ENCODE assay signal across 8 mouse cellular contexts in genomic region chr11:69062194-69062760, GRCm38 (mm10). TPM values are rescaled to one million over a fixed set of nuclear protein-coding genes. Genes with fewer than 3 reads are reported as not detected.
DNase-seq lines count a peak whose midpoint lies in the region; ATAC-seq lines count a peak whose summit lies in the region.

No protein-coding gene starts in this region.

- peak overlapping the region; percentile 90 for H3K4me3 ChIP-seq in limb, embryonic 13.5 days
- H3K4me3 ChIP-seq in midbrain, embryonic 16.5 days (ENCODE audit: low read depth, low read length): peak overlapping the region; percentile 63
- peak overlapping the region; percentile 88 for H3K4me3 ChIP-seq in stomach, embryonic 14.5 days (ENCODE audit: low read depth, low read length)

- H3K27me3 ChIP-seq in limb, embryonic 13.5 days: no peaks in the 10 kb centered on the region
- no peaks in the 10 kb centered on the region for H3K27me3 ChIP-seq in midbrain, embryonic 16.5 days (ENCODE audit: control insufficient read depth, insufficient read depth, low read depth, low read length)
- no peaks in the 10 kb centered on the region for H3K27me3 ChIP-seq in stomach, embryonic 14.5 days (ENCODE audit: control insufficient read depth, insufficient read depth, low read length)

- WGBS in limb, embryonic 13.5 days: under 1% methylated on average over 17 of the region's 17 CpGs
- under 1% methylated on average over 17 of the region's 17 CpGs for WGBS in midbrain, embryonic 16.5 days
- 1% methylated on average over 17 of the region's 17 CpGs for WGBS in stomach, embryonic 14.5 days

- peak; percentile 38 to 67 for DNase-seq in frontal cortex, postnatal 10 days (ENCODE audit: low spot score in 2 of 2)
- peak; percentile 48 to 73 for DNase-seq in cerebellum, postnatal 4 days (ENCODE audit: low spot score in 2 of 2)
- DNase-seq in heart, adult 11 months: peak; percentile 96
- DNase-seq in kidney, adult 11 months: peak; percentile 70

- peaks cover 44% of the 10 kb centered on the region for H3K4me1 ChIP-seq in limb, embryonic 13.5 days
- H3K4me1 ChIP-seq in midbrain, embryonic 16.5 days (ENCODE audit: control insufficient read depth, insufficient read depth, low read length): peaks cover 39% of the 10 kb centered on the region
- H3K4me1 ChIP-seq in stomach, embryonic 14.5 days (ENCODE audit: control insufficient read depth, insufficient read depth, low read length): peaks cover 15% of the 10 kb centered on the region

- no peak overlapping the region for H3K27ac ChIP-seq in limb, embryonic 13.5 days
- H3K27ac ChIP-seq in midbrain, embryonic 16.5 days (ENCODE audit: low read length): peak overlapping the region; percentile 54
- H3K27ac ChIP-seq in stomach, embryonic 14.5 days (ENCODE audit: low read length): no peak overlapping the region

- H3K9me3 ChIP-seq in limb, embryonic 13.5 days: no peaks in the 10 kb centered on the region
- no peaks in the 10 kb centered on the region for H3K9me3 ChIP-seq in midbrain, embryonic 16.5 days (replicated peaks; ENCODE audit: control insufficient read depth, low read length, poor library complexity, severe bottlenecking)
- H3K9me3 ChIP-seq in stomach, embryonic 14.5 days (ENCODE audit: control insufficient read depth, low read depth, low read length): no peaks in the 10 kb centered on the region

- ATAC-seq in frontal cortex, adult (ENCODE audit: low TSS enrichment): no peak
- no peak for ATAC-seq in limb, embryonic 13.5 days (ENCODE audit: low FRiP score, low read depth)
- ATAC-seq in midbrain, embryonic 16.5 days: no peak
- ATAC-seq in stomach, embryonic 14.5 days (ENCODE audit: insufficient number of reproducible peaks, insufficient read depth, low FRiP score, low read depth): no peak

- H3K4me2 ChIP-seq in limb, embryonic 13.5 days (replicated peaks): peak overlapping the region; percentile 95
- H3K4me2 ChIP-seq in midbrain, embryonic 16.5 days (ENCODE audit: low read length): peak overlapping the region; percentile 80
- peak overlapping the region; percentile 94 for H3K4me2 ChIP-seq in stomach, embryonic 14.5 days (replicated peaks; ENCODE audit: low read depth, low read length)

- H3K9ac ChIP-seq in limb, embryonic 13.5 days: no peak overlapping the region
- no peak overlapping the region for H3K9ac ChIP-seq in midbrain, embryonic 16.5 days (ENCODE audit: low read depth, low read length)
- H3K9ac ChIP-seq in stomach, embryonic 14.5 days (replicated peaks; ENCODE audit: low read depth, low read length): no peak overlapping the region

- H3K36me3 ChIP-seq in limb, embryonic 13.5 days: no peaks in the 10 kb centered on the region
- H3K36me3 ChIP-seq in midbrain, embryonic 16.5 days (ENCODE audit: control insufficient read depth, insufficient read depth, low read length): no peaks in the 10 kb centered on the region
- H3K36me3 ChIP-seq in stomach, embryonic 14.5 days (ENCODE audit: control insufficient read depth, insufficient read depth, low read length): no peaks in the 10 kb centered on the region

RNA-seq across cellular contexts. Expression of gene Borcs6, which starts 2.8 kb away (rescaled TPM):
- 9.5 and 9.6 TPM in 2 replicates for polyA plus RNA-seq in limb, embryonic 13.5 days (2015; fragmentation: Nextera tagmentation; extraction: Ambion mirVana)
- polyA plus RNA-seq in midbrain, embryonic 16.5 days (2015; fragmentation: Nextera tagmentation; extraction: Ambion mirVana): 15.7 and 20.4 TPM in 2 replicates
- polyA plus RNA-seq in stomach, embryonic 14.5 days (2014; fragmentation: Nextera tagmentation; extraction: Ambion mirVana): 9.2 and 11.0 TPM in 2 replicates

RNA-seq across cellular contexts. Expression of gene Tmem107, which starts 8.3 kb away (rescaled TPM):
- polyA plus RNA-seq in limb, embryonic 13.5 days (2015; fragmentation: Nextera tagmentation; extraction: Ambion mirVana): 46.4 and 52.0 TPM in 2 replicates
- 41.2 and 44.0 TPM in 2 replicates for polyA plus RNA-seq in midbrain, embryonic 16.5 days (2015; fragmentation: Nextera tagmentation; extraction: Ambion mirVana)
- 59.4 and 59.8 TPM in 2 replicates for polyA plus RNA-seq in stomach, embryonic 14.5 days (2014; fragmentation: Nextera tagmentation; extraction: Ambion mirVana)

RNA-seq across cellular contexts. Expression of gene Aurkb, which starts 16.8 kb away (rescaled TPM):
- 140 and 141 TPM in 2 replicates for polyA plus RNA-seq in limb, embryonic 13.5 days (2015; fragmentation: Nextera tagmentation; extraction: Ambion mirVana)
- polyA plus RNA-seq in midbrain, embryonic 16.5 days (2015; fragmentation: Nextera tagmentation; extraction: Ambion mirVana): 12.6 and 15.4 TPM in 2 replicates
- 147 and 153 TPM in 2 replicates for polyA plus RNA-seq in stomach, embryonic 14.5 days (2014; fragmentation: Nextera tagmentation; extraction: Ambion mirVana)

RNA-seq across cellular contexts. Expression of gene Vamp2, which starts 26.0 kb away (rescaled TPM):
- 82.8 and 88.6 TPM in 2 replicates for polyA plus RNA-seq in limb, embryonic 13.5 days (2015; fragmentation: Nextera tagmentation; extraction: Ambion mirVana)
- 335 and 438 TPM in 2 replicates for polyA plus RNA-seq in midbrain, embryonic 16.5 days (2015; fragmentation: Nextera tagmentation; extraction: Ambion mirVana)
- 104 and 107 TPM in 2 replicates for polyA plus RNA-seq in stomach, embryonic 14.5 days (2014; fragmentation: Nextera tagmentation; extraction: Ambion mirVana)

RNA-seq across cellular contexts. Expression of gene Per1, which starts 32.7 kb away (rescaled TPM):
- 9.3 and 12.0 TPM in 2 replicates for polyA plus RNA-seq in limb, embryonic 13.5 days (2015; fragmentation: Nextera tagmentation; extraction: Ambion mirVana)
- 12.4 TPM in 2 replicates for polyA plus RNA-seq in midbrain, embryonic 16.5 days (2015; fragmentation: Nextera tagmentation; extraction: Ambion mirVana)
- polyA plus RNA-seq in stomach, embryonic 14.5 days (2014; fragmentation: Nextera tagmentation; extraction: Ambion mirVana): 10.5 and 15.1 TPM in 2 replicates
